Comparison of ENCODE assay signal across 9 mouse cellular contexts in the genomic region with DNA sequence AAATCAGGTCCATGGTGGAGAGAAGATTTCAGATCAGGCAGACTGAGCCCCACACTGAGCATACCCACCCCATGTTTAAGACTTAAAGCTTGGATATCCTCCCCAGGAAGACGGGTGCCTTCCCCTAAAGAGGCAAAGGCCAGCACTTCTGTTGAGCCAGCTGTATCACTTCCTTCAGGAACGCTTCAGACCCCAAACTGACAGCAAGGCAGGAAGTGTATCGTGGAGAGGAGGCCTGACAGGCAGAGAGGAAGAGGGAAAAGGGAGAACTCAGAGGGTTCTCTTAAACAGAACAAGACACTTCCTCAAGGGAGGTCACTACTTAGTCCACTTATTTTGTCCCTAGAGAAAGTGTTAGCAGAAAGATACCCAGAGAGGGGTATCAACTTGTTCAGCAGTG. TPM values are rescaled to one million over a fixed set of nuclear protein-coding genes. Genes with fewer than 3 reads are reported as not detected.
A peak's percentile ranks its signal among the peaks of the same experiment; 100 is the strongest.
DNase-seq lines count a peak whose midpoint lies in the region; ATAC-seq and TF ChIP-seq lines count a peak whose summit lies in the region.
"Had no signal": no experiment of that assay in that cellular context is flagged by ENCODE, and none has a peak within 500 bp of the region (broad histone marks: within the 10 kb centered on the region; RNA-seq: fewer than 3 reads in every experiment).

No protein-coding gene starts in this region.

- H3K4me2 ChIP-seq in kidney, embryonic 15.5 days = peak overlapping the region; percentile 97
- peak overlapping the region; percentile 86 for H3K4me2 ChIP-seq in forebrain, embryonic 16.5 days (ENCODE audit: low read length)
- peak overlapping the region; percentile 79 for H3K4me2 ChIP-seq in midbrain, embryonic 15.5 days

- no peak for TF ChIP-seq POLR2A in kidney, adult 2 months (IDR thresholded peaks at IDR 0.05; ENCODE audit: low read depth, low read length)
- TF ChIP-seq POLR2A in bone marrow macrophage, adult 2 months (IDR thresholded peaks at IDR 0.05; ENCODE audit: borderline replicate concordance, low read depth, low read length) = no peak

- no peak overlapping the region for H3K4me3 ChIP-seq in kidney, embryonic 15.5 days (replicated peaks)
- H3K4me3 ChIP-seq in kidney, adult 2 months (ENCODE audit: insufficient read depth, low read depth, low read length) = no peak overlapping the region
- peak overlapping the region; percentile 87 for H3K4me3 ChIP-seq in bone marrow macrophage, adult 2 months (ENCODE audit: insufficient read depth, low read length)
- H3K4me3 ChIP-seq in forebrain, embryonic 16.5 days (replicated peaks; ENCODE audit: low read length) = no peak overlapping the region
- H3K4me3 ChIP-seq in midbrain, embryonic 15.5 days = peak overlapping the region; percentile 65

- no peaks in the 10 kb centered on the region for H3K9me3 ChIP-seq in kidney, embryonic 15.5 days (replicated peaks)
- H3K9me3 ChIP-seq in forebrain, embryonic 16.5 days (ENCODE audit: control insufficient read depth, low read length) = no peaks in the 10 kb centered on the region
- H3K9me3 ChIP-seq in midbrain, embryonic 15.5 days = no peaks in the 10 kb centered on the region

- H3K4me1 ChIP-seq in kidney, embryonic 15.5 days = peaks cover 22% of the 10 kb centered on the region
- 0 out of 2 replicates have a peak, but pooled peaks cover 4% of the 10 kb centered on the region for H3K4me1 ChIP-seq in kidney, adult 2 months (ENCODE audit: control insufficient read depth, insufficient read depth, low read length)
- H3K4me1 ChIP-seq in bone marrow macrophage, adult 2 months (ENCODE audit: control insufficient read depth, insufficient read depth, low read length) = peaks cover 17% of the 10 kb centered on the region
- peaks cover 28% of the 10 kb centered on the region for H3K4me1 ChIP-seq in forebrain, embryonic 16.5 days (replicated peaks; ENCODE audit: control insufficient read depth, insufficient read depth, low read length)
- peaks cover 27% of the 10 kb centered on the region for H3K4me1 ChIP-seq in midbrain, embryonic 15.5 days

- ATAC-seq in kidney, embryonic 15.5 days (replicated peaks; ENCODE audit: low FRiP score) = no peak
- ATAC-seq in forebrain, embryonic 16.5 days = no peak
- no peak for ATAC-seq in midbrain, embryonic 15.5 days (replicated peaks)

- no peak overlapping the region for H3K9ac ChIP-seq in kidney, embryonic 15.5 days
- no peak overlapping the region for H3K9ac ChIP-seq in forebrain, embryonic 16.5 days (replicated peaks; ENCODE audit: low read depth, low read length)
- H3K9ac ChIP-seq in midbrain, embryonic 15.5 days = no peak overlapping the region

- H3K27ac ChIP-seq in kidney, embryonic 15.5 days = no peak overlapping the region
- H3K27ac ChIP-seq in kidney, adult 2 months (ENCODE audit: insufficient read depth, low read depth, low read length) = no peak overlapping the region
- peak overlapping the region; percentile 77 for H3K27ac ChIP-seq in bone marrow macrophage, adult 2 months (ENCODE audit: insufficient read depth, low read depth, low read length)
- H3K27ac ChIP-seq in forebrain, embryonic 16.5 days (ENCODE audit: low read length) = no peak overlapping the region
- H3K27ac ChIP-seq in midbrain, embryonic 15.5 days = no peak overlapping the region

- no peak for TF ChIP-seq CTCF in kidney, adult 2 months (conservative IDR thresholded peaks at IDR 0.05; ENCODE audit: insufficient read depth, insufficient read length, low read depth, low read length)
- TF ChIP-seq CTCF in bone marrow macrophage, adult 2 months (IDR thresholded peaks at IDR 0.05; ENCODE audit: low read depth, low read length) = no peak

- no peak for DNase-seq in kidney, adult 2 months
- no peak for DNase-seq in gastrocnemius, postnatal 36 days
- no peak for DNase-seq in frontal cortex, postnatal 10 days (ENCODE audit: low spot score in 2 of 2)
- no peak for DNase-seq in spleen, adult 18-20 months
- DNase-seq: lung, adult 18-20 months had no signal

- no peaks in the 10 kb centered on the region for H3K36me3 ChIP-seq in kidney, embryonic 15.5 days
- no peaks in the 10 kb centered on the region for H3K36me3 ChIP-seq in kidney, adult 2 months (ENCODE audit: control insufficient read depth, insufficient read depth, low read length)
- H3K36me3 ChIP-seq in forebrain, embryonic 16.5 days (ENCODE audit: control insufficient read depth, insufficient read depth) = no peaks in the 10 kb centered on the region
- no peaks in the 10 kb centered on the region for H3K36me3 ChIP-seq in midbrain, embryonic 15.5 days (replicated peaks)

- 50% methylated on average over 3 of the region's 3 CpGs for WGBS in kidney, embryonic 15.5 days
- WGBS in kidney, adult 2 months = 34% methylated on average over 3 of the region's 3 CpGs
- 96% methylated on average over 3 of the region's 3 CpGs for WGBS in forebrain, embryonic 16.5 days
- WGBS in midbrain, embryonic 15.5 days = 85% methylated on average over 3 of the region's 3 CpGs

- H3K27me3 ChIP-seq in kidney, embryonic 15.5 days = no peaks in the 10 kb centered on the region
- no peaks in the 10 kb centered on the region for H3K27me3 ChIP-seq in kidney, adult 2 months (replicated peaks; ENCODE audit: control insufficient read depth, insufficient read depth, low read length)
- no peaks in the 10 kb centered on the region for H3K27me3 ChIP-seq in forebrain, embryonic 16.5 days (replicated peaks; ENCODE audit: control insufficient read depth, insufficient read depth, low read length)
- H3K27me3 ChIP-seq in midbrain, embryonic 15.5 days (replicated peaks) = no peaks in the 10 kb centered on the region

- intact Hi-C loops in gastrocnemius, postnatal 36 days (cut with DNase I) = no loop called here

RNA-seq across cellular contexts. Expression of a gene that starts 1.8 kb away (rescaled TPM):
- 15.1 and 15.9 TPM in 2 replicates for polyA plus RNA-seq in kidney, embryonic 15.5 days (2015; fragmentation: Nextera tagmentation; extraction: Ambion mirVana)
- polyA plus RNA-seq in kidney, adult 2 months (2012; rRNA removed) = 76.4 and 83.5 TPM in 2 replicates
- 72.1 and 72.5 TPM in 2 replicates for polyA plus RNA-seq in bone marrow macrophage, adult 2 months (2012; ENCODE audit: insufficient read depth, insufficient read length, missing spikeins)
- polyA plus RNA-seq in forebrain, embryonic 16.5 days (2015; fragmentation: Nextera tagmentation; extraction: Ambion mirVana) = 116 and 135 TPM in 2 replicates
- 153 and 155 TPM in 2 replicates for polyA plus RNA-seq in midbrain, embryonic 15.5 days (2015; fragmentation: Nextera tagmentation; extraction: Ambion mirVana)
- under 1 TPM; 0.66 to 0.74 TPM for total RNA-seq in gastrocnemius, postnatal 36 days (2021)

RNA-seq across cellular contexts. Expression of a gene that starts 26.2 kb away (rescaled TPM):
- 25.8 and 30.3 TPM in 2 replicates for polyA plus RNA-seq in kidney, embryonic 15.5 days (2015; fragmentation: Nextera tagmentation; extraction: Ambion mirVana)
- 45.4 and 57.9 TPM in 2 replicates for polyA plus RNA-seq in kidney, adult 2 months (2012; rRNA removed)
- 28.6 and 29.5 TPM in 2 replicates for polyA plus RNA-seq in bone marrow macrophage, adult 2 months (2012; ENCODE audit: insufficient read depth, insufficient read length, missing spikeins)
- 24.0 and 26.9 TPM in 2 replicates for polyA plus RNA-seq in forebrain, embryonic 16.5 days (2015; fragmentation: Nextera tagmentation; extraction: Ambion mirVana)
- 24.7 and 28.0 TPM in 2 replicates for polyA plus RNA-seq in midbrain, embryonic 15.5 days (2015; fragmentation: Nextera tagmentation; extraction: Ambion mirVana)
- 1 to 10 TPM; 7.1 to 7.7 TPM for total RNA-seq in gastrocnemius, postnatal 36 days (2021)

RNA-seq across cellular contexts. Expression of a gene that starts 37.7 kb away (rescaled TPM):
- polyA plus RNA-seq in kidney, embryonic 15.5 days (2015; fragmentation: Nextera tagmentation; extraction: Ambion mirVana) = 5.6 and 6.0 TPM in 2 replicates
- polyA plus RNA-seq in kidney, adult 2 months (2012; rRNA removed) = 0.36 and 0.94 TPM in 2 replicates
- polyA plus RNA-seq in bone marrow macrophage, adult 2 months (2012; ENCODE audit: insufficient read depth, insufficient read length, missing spikeins) = not detected in 2 replicates
- 23.4 and 24.4 TPM in 2 replicates for polyA plus RNA-seq in forebrain, embryonic 16.5 days (2015; fragmentation: Nextera tagmentation; extraction: Ambion mirVana)
- 29.4 TPM in 2 replicates for polyA plus RNA-seq in midbrain, embryonic 15.5 days (2015; fragmentation: Nextera tagmentation; extraction: Ambion mirVana)
- not detected for total RNA-seq in gastrocnemius, postnatal 36 days (2021)

RNA-seq across cellular contexts. Expression of a gene that starts 55.0 kb away (rescaled TPM):
- 673 and 729 TPM in 2 replicates for polyA plus RNA-seq in kidney, embryonic 15.5 days (2015; fragmentation: Nextera tagmentation; extraction: Ambion mirVana)
- 757 and 763 TPM in 2 replicates for polyA plus RNA-seq in kidney, adult 2 months (2012; rRNA removed)
- 346 and 384 TPM in 2 replicates for polyA plus RNA-seq in bone marrow macrophage, adult 2 months (2012; ENCODE audit: insufficient read depth, insufficient read length, missing spikeins)
- 720 and 756 TPM in 2 replicates for polyA plus RNA-seq in forebrain, embryonic 16.5 days (2015; fragmentation: Nextera tagmentation; extraction: Ambion mirVana)
- polyA plus RNA-seq in midbrain, embryonic 15.5 days (2015; fragmentation: Nextera tagmentation; extraction: Ambion mirVana) = 715 and 767 TPM in 2 replicates
- total RNA-seq in gastrocnemius, postnatal 36 days (2021) = 1,000 to 10,000 TPM; 1,357 to 1,404 TPM

Comparison
In these comparisons a context has a peak if more than half of its experiments do, and no peak if none do; other contexts are left out.
1. H3K4me3 ChIP-seq: peak in bone marrow macrophage, adult 2 months (single experiment) and midbrain, embryonic 15.5 days (single experiment); none in kidney, embryonic 15.5 days (single experiment), kidney, adult 2 months (single experiment) and forebrain, embryonic 16.5 days (single experiment).
2. Peak in every context shown above with its lines, with median percentiles within 50 percentile points of each other: H3K4me2 ChIP-seq.